Mouse (Mus musculus) myocyte (in vitro differentiated cells): Measurements from ENCODE around the gene Ankrd33b. TPM values are rescaled to one million over a fixed set of nuclear protein-coding genes. Genes with fewer than 3 reads are reported as not detected.

Experiments
- H3K27me3 ChIP-seq: one replicate; pipeline ENCODE4 v1.6.1; 2011; ENCODE audit not compliant: control insufficient read depth, insufficient read depth, insufficient read length
- H3K36me3 ChIP-seq: one replicate; pipeline ENCODE4 v1.6.1; 2011; ENCODE audit not compliant: control insufficient read depth, insufficient read depth
- H3K4me2 ChIP-seq: one replicate; pipeline ENCODE4 v1.6.1; 2011; ENCODE audit warnings: low read depth, control low read depth
- H3K4me3 ChIP-seq: one replicate; pipeline ENCODE4 v1.5.1; 2011; ENCODE audit warnings: mild to moderate bottlenecking, control low read depth, moderate library complexity
- H3K79me2 ChIP-seq: one replicate; pipeline ENCODE4 v1.6.1; 2011; ENCODE audit not compliant: control insufficient read depth, insufficient read depth
- H3ac ChIP-seq: one replicate; pipeline ENCODE4 v1.6.1; 2011; ENCODE audit not compliant: control insufficient read depth, insufficient read length
- CEBPB ChIP-seq: IDR thresholded peaks from 2 replicates; pipeline ENCODE4 v1.6.1; 2011; ENCODE audit warnings: mild to moderate bottlenecking, moderate library complexity; ENCODE audit not compliant: poor library complexity, insufficient read depth, severe bottlenecking
- E2F4 ChIP-seq: IDR thresholded peaks from one replicate; pipeline ENCODE4 v1.6.1; 2011; ENCODE audit warnings: mild to moderate bottlenecking, control low read depth, moderate library complexity; ENCODE audit not compliant: insufficient read depth
- MAX ChIP-seq: IDR thresholded peaks from one replicate; pipeline ENCODE4 v1.6.1; 2011; ENCODE audit warnings: low read depth, mild to moderate bottlenecking, control low read depth
- MYOD1 ChIP-seq, 3 experiments: IDR thresholded peaks; one replicate each; pipeline ENCODE4 v1.6.1; 2011; ENCODE audit warnings: control low read depth in 2 of 3, low read depth in 2 of 3, mild to moderate bottlenecking in 2 of 3, moderate library complexity in 1 of 3; ENCODE audit not compliant: insufficient read length in 2 of 3, control insufficient read depth in 1 of 3
- MYOG ChIP-seq, 3 experiments: IDR thresholded peaks; one replicate each; pipeline ENCODE4 v1.6.1; 2011; ENCODE audit warnings: control low read depth in 2 of 3, low read depth in 2 of 3, mild to moderate bottlenecking in 2 of 3; ENCODE audit not compliant: insufficient read length in 2 of 3, control insufficient read depth in 1 of 3, insufficient read depth in 1 of 3
- POLR2A ChIP-seq: IDR thresholded peaks from one replicate; pipeline ENCODE4 v1.6.1; 2011; ENCODE audit warnings: low read depth, mild to moderate bottlenecking, control low read depth, moderate library complexity; ENCODE audit not compliant: insufficient read length
- POLR2AphosphoS2 ChIP-seq: IDR thresholded peaks from one replicate; pipeline ENCODE4 v1.6.1; 2011; ENCODE audit warnings: low read depth, control low read depth; ENCODE audit not compliant: insufficient read length
- REST ChIP-seq: IDR thresholded peaks from one replicate; pipeline ENCODE4 v1.6.1; 2011; ENCODE audit warnings: mild to moderate bottlenecking, control low read depth, moderate library complexity; ENCODE audit not compliant: insufficient read depth, insufficient read length
- SRF ChIP-seq: IDR thresholded peaks from one replicate; pipeline ENCODE4 v1.6.1; 2011; ENCODE audit warnings: low read depth; ENCODE audit not compliant: control insufficient read depth, insufficient read length
- TCF12 ChIP-seq: IDR thresholded peaks from one replicate; pipeline ENCODE4 v1.6.1; 2011; ENCODE audit warnings: mild to moderate bottlenecking, control low read depth; ENCODE audit not compliant: poor library complexity, insufficient read depth, severe bottlenecking
- TCF3 ChIP-seq: IDR thresholded peaks from one replicate; pipeline ENCODE4 v1.6.1; 2011; ENCODE audit warnings: low read depth, control low read depth; ENCODE audit not compliant: insufficient read length
- USF1 ChIP-seq: IDR thresholded peaks from one replicate; pipeline ENCODE4 v1.6.1; 2011; ENCODE audit warnings: low read depth, mild to moderate bottlenecking, control low read depth, moderate library complexity
- polyA plus RNA-seq: library from polyadenylated mRNA; unstranded; fragments of >200 nt; fragmentation: generic; extraction: Trizol; gene quantifications from one replicate; pipeline ENCODE4 v1.2.1, GENCODE M21; 2012; ENCODE audit warnings: missing spikeins

Gene Ankrd33b
- polyA plus RNA-seq, 1 experiment, result 5.7 TPM

GRCm38 (mm10) chr15:31375212-31375611 is 7.7 kb upstream of the Ankrd33b start:
- H3K27me3 ChIP-seq, result no peaks in the 10 kb centered on the region
- TF ChIP-seq E2F4 (no peak), CEBPB (no peak), REST (no peak), SRF (no peak), MAX (no peak), POLR2A (no peak), POLR2AphosphoS2 (no peak), USF1 (no peak), MYOG (IDR thresholded peaks at IDR 0.05; ENCODE audit: control insufficient read depth in 1 of 3, insufficient read depth in 1 of 3, insufficient read length in 2 of 3, low read depth in 2 of 3) (peak; percentile 38 to 92 (median 71)), MYOD1 (IDR thresholded peaks at IDR 0.05; ENCODE audit: control insufficient read depth in 1 of 3, insufficient read length in 2 of 3, low read depth in 2 of 3) (peak in 2 of 3 experiments; percentile 80 to 81), TCF12 (no peak), TCF3 (peak; percentile 22)
- H3ac ChIP-seq, result no peak overlapping the region
- peak overlapping the region; percentile 8 for H3K4me2 ChIP-seq
- no peak overlapping the region for H3K4me3 ChIP-seq
- H3K79me2 ChIP-seq, result no peaks in the 10 kb centered on the region
- no peaks in the 10 kb centered on the region for H3K36me3 ChIP-seq

GRCm38 (mm10) chr15:31369125-31369612 is 1.6 kb upstream of the Ankrd33b start:
- TF ChIP-seq MYOG (IDR thresholded peaks at IDR 0.05; ENCODE audit: control insufficient read depth in 1 of 3, insufficient read depth in 1 of 3, insufficient read length in 2 of 3, low read depth in 2 of 3), result peak in 1 of 3 experiments; percentile 50
- no peak for TF ChIP-seq CEBPB
- Histone ChIP-seq H3ac (no peak overlapping the region), H3K27me3 (no peaks in the 10 kb centered on the region), H3K4me2 (no peak overlapping the region), H3K4me3 (no peak overlapping the region), H3K79me2 (peaks cover 23% of the 10 kb centered on the region), H3K36me3 (no peaks in the 10 kb centered on the region)

GRCm38 (mm10) chr15:31368556-31368955 is 1.0 kb upstream of the Ankrd33b start:
- H3K4me3 ChIP-seq, result peak overlapping the region; percentile 88
- no peak overlapping the region for H3ac ChIP-seq
- peaks cover 23% of the 10 kb centered on the region for H3K79me2 ChIP-seq
- no peaks in the 10 kb centered on the region for H3K27me3 ChIP-seq
- no peak overlapping the region for H3K4me2 ChIP-seq
- no peaks in the 10 kb centered on the region for H3K36me3 ChIP-seq
- TF ChIP-seq TCF12, result no peak
- TF ChIP-seq E2F4, result no peak
- TF ChIP-seq USF1, result no peak
- no peak for TF ChIP-seq CEBPB
- TF ChIP-seq MAX, result no peak
- no peak for TF ChIP-seq REST
- no peak for TF ChIP-seq POLR2AphosphoS2
- no peak for TF ChIP-seq POLR2A
- no peak for TF ChIP-seq TCF3
- no peak for TF ChIP-seq MYOG (IDR thresholded peaks at IDR 0.05; ENCODE audit: control insufficient read depth in 1 of 3, insufficient read depth in 1 of 3, insufficient read length in 2 of 3, low read depth in 2 of 3)
- TF ChIP-seq SRF, result no peak
- TF ChIP-seq MYOD1 (IDR thresholded peaks at IDR 0.05; ENCODE audit: control insufficient read depth in 1 of 3, insufficient read length in 2 of 3, low read depth in 2 of 3), result no peak

- TF ChIP-seq MAX, result no peak
- peak in 1 of 3 experiments; percentile 5 for TF ChIP-seq MYOD1 (IDR thresholded peaks at IDR 0.05; ENCODE audit: control insufficient read depth in 1 of 3, insufficient read length in 2 of 3, low read depth in 2 of 3)
- TF ChIP-seq POLR2AphosphoS2, result no peak
- no peak for TF ChIP-seq TCF3
- no peak for TF ChIP-seq CEBPB
- TF ChIP-seq TCF12, result no peak
- TF ChIP-seq REST, result no peak
- TF ChIP-seq USF1, result no peak
- no peak for TF ChIP-seq SRF
- TF ChIP-seq POLR2A, result no peak
- TF ChIP-seq MYOG (IDR thresholded peaks at IDR 0.05; ENCODE audit: control insufficient read depth in 1 of 3, insufficient read depth in 1 of 3, insufficient read length in 2 of 3, low read depth in 2 of 3), result peak in 1 of 3 experiments; percentile 9
- no peak for TF ChIP-seq E2F4
- no peaks in the 10 kb centered on the region for H3K36me3 ChIP-seq
- peaks cover 28% of the 10 kb centered on the region for H3K79me2 ChIP-seq
- peak overlapping the region; percentile 36 for H3ac ChIP-seq
- H3K4me2 ChIP-seq, result peak overlapping the region; percentile 95
- no peaks in the 10 kb centered on the region for H3K27me3 ChIP-seq
- H3K4me3 ChIP-seq, result peak overlapping the region; percentile 88
Observed at GRCm38 (mm10) chr15:31366596-31367480, 688 bp downstream of the Ankrd33b start.
